Mouse (Mus musculus): Measurements from ENCODE around the gene Pidd1.

Pidd1 gene

DNA sequence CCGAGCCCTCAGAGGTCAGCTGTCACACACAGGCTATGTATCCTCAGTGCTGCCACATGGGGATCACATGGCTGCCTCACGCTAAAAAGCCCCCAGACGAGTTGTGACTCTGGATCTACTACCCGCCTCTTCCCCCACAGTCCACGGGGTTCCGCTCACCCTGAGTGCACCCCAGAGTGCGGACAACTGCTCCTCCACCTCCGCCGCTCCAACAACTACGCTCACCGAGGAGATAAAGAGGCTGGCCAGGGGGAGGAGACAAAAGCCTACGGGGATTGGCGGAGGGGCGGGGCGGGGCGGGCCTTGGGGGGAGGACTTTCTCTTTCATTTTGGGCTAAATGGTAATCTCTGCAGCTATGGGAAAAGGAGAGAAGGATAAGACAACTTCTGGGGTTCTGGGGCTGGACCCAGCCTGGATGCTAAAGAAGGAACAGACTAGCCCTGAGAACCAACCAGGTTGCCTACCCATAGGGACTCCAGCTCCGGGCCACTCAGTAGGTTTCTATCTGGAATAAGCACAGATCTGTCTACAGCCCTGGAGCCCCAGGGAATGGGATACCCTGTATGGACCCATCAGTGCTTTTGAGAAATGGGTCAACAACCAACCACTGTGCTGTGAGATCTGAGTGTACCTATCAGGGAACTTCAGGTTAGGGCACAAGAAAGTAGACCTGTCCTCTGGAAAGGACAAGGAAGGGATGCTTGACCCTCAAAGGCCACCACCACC is 8.5 kb downstream of the Pidd1 start:
- peak; percentile 57 to 65 for DNase-seq

DNA sequence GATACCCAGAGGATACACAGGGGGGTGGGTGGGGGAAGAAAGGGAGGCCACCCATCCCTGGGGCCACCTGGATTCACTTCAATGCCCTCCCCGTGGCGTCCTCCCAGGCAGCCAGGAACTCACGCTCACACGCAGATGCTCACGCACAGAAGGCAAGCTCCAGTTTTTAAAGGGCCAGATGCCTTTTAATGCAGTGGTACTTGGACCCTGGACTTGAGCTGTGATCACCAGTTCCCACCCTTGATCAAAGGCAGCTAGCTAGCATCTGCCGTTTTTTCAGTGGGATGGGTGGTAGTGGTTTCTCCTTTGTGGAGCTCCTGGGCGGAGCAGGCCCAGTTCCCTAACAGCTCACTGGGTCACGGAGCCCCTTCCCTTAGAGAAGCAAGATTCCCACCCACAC is 9.4 kb downstream of the Pidd1 start:
- DNase-seq, result peak in 1 of 2 experiments; percentile 65

GRCm38 (mm10) chr7:141433517-141434400 is 10.1 kb downstream of the Pidd1 start:
- DNase-seq, result no peak

DNA sequence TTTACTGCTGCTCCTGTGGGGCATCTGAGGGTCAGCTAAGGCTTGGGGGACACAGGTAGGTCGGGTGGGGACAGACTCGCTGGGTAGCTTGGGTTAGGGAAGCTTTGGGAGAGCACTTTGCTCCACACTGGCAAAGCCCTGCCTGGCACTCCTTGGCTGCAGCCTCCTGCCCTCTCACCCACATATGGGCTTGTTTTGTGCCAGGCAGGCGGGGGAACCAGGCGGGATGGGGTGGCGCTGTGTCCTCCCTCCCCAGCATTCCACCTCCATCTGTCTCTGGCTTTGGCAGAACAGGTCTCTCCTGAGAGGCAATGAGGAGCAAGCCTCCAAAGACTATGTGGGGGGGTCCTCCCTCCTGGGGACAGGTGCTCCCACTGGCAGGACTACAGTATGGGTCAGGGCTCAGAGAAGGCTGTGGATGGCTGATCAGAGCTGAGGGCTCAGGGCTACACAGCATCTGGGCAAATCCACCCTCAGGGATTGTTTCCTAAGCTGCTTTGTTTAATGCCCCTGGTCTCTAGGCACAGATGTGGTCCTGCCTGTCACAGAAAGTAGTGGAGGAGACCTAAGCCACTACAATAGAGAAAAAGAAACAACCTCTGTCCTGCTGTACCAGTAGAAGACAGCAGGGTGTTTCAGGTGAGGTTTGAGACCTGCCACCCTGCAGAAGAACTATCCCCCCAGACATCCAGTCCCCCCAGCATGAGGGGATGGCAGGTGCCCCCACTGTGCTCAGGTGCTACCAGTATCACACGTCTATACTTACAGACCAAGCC is 10.9 kb downstream of the Pidd1 start:
- no peak for DNase-seq

GRCm38 (mm10) chr7:141432186-141432611 is 11.6 kb downstream of the Pidd1 start:
- DNase-seq, result no peak

DNA sequence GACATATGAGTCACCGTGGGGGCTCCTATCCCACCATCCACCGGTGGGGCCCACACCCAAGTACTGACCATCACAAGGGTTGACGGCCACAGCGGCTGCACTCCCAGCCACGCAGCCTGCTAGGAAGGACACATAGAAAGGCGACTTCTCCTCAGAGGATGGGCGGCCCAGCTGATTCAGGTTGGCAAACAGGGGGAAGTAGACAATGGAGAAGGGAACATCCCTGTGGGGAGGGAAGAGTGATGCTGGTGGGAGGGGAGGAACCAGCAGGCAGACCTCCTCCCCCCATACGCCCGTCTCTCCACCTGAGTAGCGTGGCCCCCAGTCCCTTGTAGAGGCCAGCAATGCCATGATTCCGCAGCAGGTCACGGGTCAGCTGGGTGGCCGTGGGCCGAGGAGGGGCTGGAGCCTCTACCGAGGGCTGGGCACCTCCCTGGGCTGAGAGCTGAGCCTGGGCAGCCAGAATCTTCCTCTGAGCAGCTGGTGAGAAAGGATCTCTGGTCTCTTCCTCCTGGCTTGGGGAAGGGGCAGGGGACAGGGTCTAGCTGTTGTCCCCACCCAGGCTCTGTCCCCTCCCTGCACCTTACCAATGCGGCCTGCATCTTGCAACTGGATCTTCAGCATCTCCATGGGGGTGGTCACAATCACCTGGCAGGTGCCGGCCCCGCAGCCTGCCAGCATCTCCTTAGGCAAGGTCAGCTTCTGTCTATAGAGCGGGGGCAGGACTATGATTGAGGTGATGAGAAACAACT is 12.2 kb downstream of the Pidd1 start:
- DNase-seq, result no peak

- no peak for DNase-seq
These were observed 13.1 kb downstream of the Pidd1 start for GRCm38 (mm10) chr7:141430585-141431240.

DNA sequence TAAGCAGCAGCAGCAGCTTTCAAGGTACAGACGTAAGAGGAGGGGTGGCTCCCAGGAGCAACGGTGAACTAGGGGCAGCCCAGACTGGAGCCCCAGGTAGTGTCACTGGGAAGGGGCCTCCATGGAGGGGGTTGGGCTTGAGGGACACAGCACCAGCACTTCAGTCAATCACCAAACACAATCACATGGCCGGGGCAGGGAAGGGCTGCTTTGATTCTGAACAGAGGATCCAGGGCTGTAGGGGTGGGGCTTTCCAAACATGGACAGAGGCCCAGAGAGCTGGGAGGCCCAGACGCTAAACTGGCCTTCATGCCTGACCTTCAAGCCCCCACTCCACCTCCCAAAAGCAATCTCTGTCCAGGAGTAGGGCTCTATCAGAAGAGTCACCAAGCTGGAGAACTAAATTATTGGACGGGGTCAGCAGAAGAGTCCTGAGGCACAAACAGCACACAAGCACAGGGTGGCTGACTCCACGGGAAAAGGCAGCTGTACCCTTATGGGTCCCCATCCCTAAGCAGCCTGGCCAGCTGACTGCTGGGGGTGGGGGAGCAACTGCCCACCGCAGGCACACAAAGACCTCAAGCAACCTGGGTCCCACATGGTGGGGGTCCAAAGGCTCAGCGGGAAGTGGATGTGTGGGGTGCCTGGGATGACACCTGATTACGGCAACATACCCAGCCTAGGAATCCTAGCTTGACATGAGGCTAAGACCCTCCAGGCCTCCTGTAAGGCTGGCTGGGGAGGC is 13.8 kb downstream of the Pidd1 start:
- no peak for DNase-seq

DNA sequence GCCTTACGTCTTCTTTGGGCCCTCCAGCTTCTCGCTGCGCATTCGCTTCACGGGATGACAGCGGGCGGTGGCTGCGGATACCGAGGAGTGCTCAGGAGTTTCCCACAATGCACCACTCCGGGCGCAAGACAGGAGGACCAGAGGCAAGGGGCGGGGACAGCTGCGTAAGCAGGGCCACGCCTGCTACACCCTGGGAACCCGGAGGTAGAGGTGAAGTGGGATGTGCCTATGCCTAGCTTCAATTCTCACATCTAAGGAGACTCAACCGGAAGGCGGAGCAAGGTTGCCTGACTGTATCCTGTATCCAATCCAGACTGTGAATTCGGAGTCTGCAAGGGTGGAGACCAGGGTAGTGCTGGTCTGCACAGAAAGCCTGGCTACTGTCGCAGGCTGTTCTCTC is 14.5 kb downstream of the Pidd1 start, which contains the start of gene Cend1:
Gene Cend1, minus strand, starts transcription at position 182 of the 400 bp plus-strand sequence.
- DNase-seq, result peak; percentile 62 to 74

GRCm38 (mm10) chr7:141428701-141429100 is 15.1 kb downstream of the Pidd1 start:
- no peak for DNase-seq

- DNase-seq, result no peak
These were observed 16.7 kb downstream of the Pidd1 start for GRCm38 (mm10) chr7:141426948-141427730.

DNA sequence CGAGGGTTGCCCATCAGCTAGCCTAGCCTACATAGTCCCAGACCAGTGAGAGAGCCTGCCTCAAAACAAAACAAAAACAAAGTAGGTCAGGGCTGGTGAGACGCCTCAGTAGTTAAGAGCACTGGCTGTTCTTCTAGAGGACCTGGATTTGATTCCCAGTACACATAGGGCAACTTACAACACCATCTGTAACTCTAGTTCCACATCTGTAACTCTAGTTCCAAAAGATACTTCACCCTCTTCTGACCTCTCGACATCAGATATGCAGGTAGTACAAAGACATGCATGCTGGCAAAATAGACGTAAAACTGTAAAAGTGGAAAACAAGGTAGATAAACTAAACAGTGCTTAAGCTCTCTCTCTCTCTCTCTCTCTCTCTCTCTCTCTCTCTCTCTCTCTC is 20.0 kb downstream of the Pidd1 start:
- no peak for DNase-seq

- DNase-seq, result no peak
These were observed 23.7 kb downstream of the Pidd1 start for GRCm38 (mm10) chr7:141420030-141420702.

DNA sequence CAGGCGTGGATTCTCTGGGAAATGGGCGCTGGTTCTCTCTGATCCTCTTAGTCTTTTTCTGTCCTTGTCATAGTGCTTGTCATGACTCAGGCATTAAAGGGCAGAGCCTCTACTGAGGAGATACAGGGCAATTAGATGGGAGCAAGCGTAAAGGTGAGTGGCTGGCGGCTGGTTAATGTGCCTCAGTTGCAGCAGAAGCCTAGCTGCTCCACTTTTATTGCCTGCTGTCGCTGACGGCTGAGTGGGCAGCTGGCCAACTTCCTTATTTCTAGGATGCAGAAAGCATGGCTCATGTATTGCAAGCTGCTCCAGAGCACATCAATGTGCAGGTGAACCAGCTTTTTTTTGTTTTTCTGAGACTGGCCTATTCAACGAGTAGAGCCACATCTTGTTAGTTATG is 24.9 kb downstream of the Pidd1 start:
- peak; percentile 67 to 71 for DNase-seq

DNA sequence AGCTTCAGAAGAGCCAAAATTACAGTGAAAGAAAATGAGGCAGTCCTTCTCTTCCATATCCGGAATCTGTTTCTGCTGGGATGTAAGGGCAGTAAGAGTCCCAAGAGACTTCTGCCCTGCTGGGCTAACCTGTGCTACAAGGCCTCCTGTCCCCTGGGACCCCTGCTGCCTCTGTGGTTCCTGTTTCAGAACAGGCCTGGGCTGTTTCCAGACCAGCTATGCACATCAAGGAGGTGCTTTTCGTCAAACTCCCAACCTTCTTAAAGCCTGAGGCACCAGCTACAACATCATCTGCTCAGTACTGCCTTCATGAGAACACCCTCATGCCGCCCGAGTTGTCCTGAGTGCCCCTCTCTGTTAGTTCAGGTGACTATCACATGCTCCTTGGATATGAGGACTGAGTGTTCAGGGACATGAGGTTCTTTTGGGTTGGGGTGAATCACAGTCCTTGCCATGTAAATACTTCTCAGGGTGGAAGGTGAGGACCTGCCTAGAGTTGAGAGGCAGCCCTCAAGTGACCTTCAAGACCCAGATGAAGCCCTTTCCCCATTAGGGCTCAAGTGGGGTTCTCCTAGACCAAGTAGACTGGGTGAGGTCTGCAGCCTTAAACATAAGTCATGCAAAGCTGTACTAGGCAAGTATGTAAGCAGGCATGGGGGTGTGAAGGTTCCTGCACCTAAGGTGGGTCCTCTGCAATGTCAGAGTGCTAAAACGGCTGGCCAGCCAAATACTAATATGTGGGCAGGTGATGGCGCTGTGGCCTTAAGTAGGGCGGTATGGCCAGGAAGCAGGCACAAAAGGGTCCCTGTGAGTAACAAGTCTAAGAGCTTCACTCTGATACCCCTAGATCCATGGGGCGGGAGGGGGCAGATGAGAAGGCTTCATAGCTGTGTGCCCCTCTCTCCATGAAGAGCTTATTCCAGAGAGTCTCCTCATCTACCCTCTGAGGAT is 25.8 kb downstream of the Pidd1 start:
- no peak for DNase-seq

- DNase-seq, result no peak
These were observed 27.5 kb downstream of the Pidd1 start for GRCm38 (mm10) chr7:141416144-141416841.

DNA sequence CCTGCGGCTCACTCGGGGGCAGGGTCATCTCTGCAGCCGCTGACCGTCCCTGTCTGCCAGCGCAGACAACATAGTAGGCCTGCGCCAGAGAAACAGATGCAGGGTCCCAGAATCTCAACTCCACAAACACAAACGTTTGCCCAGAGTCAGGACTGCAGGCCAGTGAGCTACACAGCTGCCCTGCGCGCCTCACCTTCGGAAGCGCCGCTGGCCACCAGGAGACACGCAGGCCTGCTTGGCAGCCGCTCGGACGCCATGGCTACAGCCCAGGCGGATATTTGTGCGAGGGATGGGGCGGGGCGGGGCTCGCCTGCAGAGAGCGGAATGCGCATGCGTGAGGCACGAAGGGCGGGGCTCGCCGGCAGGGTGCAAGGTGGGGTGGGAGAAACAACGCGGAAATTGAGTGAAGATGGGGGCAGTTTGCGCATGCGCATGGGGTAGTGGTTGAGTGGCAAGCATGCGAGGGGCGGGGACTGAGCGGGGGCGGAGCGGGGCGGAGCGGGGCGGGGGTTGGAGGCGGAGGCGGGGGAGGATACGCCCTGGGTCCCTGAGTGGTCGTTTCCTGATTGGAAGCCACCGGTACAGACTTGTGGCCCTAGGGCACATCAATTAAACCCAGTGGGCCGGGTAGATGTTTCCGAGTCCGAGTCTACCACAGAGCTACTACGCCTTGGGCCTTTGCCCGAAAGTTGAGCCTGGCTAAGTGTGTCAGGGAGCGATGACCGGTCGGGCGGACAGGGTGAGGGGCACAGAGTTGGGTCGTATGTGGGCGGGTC is 29.8 kb downstream of the Pidd1 start, which contains the start of gene Gatd1:
Gene Gatd1, minus strand, starts transcription at position 328 of the 776 bp plus-strand sequence.
- peak; percentile 100 for DNase-seq

Measured in kidney, postnatal 4 days (tissue).